Mouse (Mus musculus): Measurements from ENCODE around the gene Reep1.

The Reep1 gene

GRCm38 (mm10) chr6:71736101-71736500 is 28.7 kb downstream of the Reep1 start:
- in situ Hi-C loops (cut with MboI; ENCODE audit: low sequenced_read_pairs): no loop called here

- in situ Hi-C loops (cut with MboI; ENCODE audit: low sequenced_read_pairs): no loop called here
These were observed 29.8 kb downstream of the Reep1 start for GRCm38 (mm10) chr6:71737202-71737601.

- in situ Hi-C loops (cut with MboI; ENCODE audit: low sequenced_read_pairs): no loop called here
These were observed 31.2 kb downstream of the Reep1 start for GRCm38 (mm10) chr6:71738611-71739010.

- in situ Hi-C loops (cut with MboI; ENCODE audit: low sequenced_read_pairs): no loop called here
These were observed 33.6 kb downstream of the Reep1 start for GRCm38 (mm10) chr6:71740921-71741320.

- in situ Hi-C loops (cut with MboI; ENCODE audit: low sequenced_read_pairs): no loop called here
These were observed 34.8 kb downstream of the Reep1 start for GRCm38 (mm10) chr6:71741998-71742636.

- in situ Hi-C loops (cut with MboI; ENCODE audit: low sequenced_read_pairs): no loop called here
These were observed 37.6 kb downstream of the Reep1 start for GRCm38 (mm10) chr6:71744934-71745333.

GRCm38 (mm10) chr6:71745482-71746234 is 38.3 kb downstream of the Reep1 start:
- in situ Hi-C loops (cut with MboI; ENCODE audit: low sequenced_read_pairs): no loop called here

- in situ Hi-C loops (cut with MboI; ENCODE audit: low sequenced_read_pairs): no loop called here
These were observed 38.9 kb downstream of the Reep1 start for GRCm38 (mm10) chr6:71746246-71746645.

GRCm38 (mm10) chr6:71746846-71747245 is 39.5 kb downstream of the Reep1 start:
- in situ Hi-C loops (cut with MboI; ENCODE audit: low sequenced_read_pairs): no loop called here

- in situ Hi-C loops (cut with MboI; ENCODE audit: low sequenced_read_pairs): no loop called here
These were observed 44.2 kb downstream of the Reep1 start for GRCm38 (mm10) chr6:71751602-71752001.

GRCm38 (mm10) chr6:71752791-71753464 is 45.6 kb downstream of the Reep1 start:
- in situ Hi-C loops (cut with MboI; ENCODE audit: low sequenced_read_pairs): no loop called here

GRCm38 (mm10) chr6:71757039-71757894 is 49.9 kb downstream of the Reep1 start:
- in situ Hi-C loops (cut with MboI; ENCODE audit: low sequenced_read_pairs): no loop called here

- in situ Hi-C loops (cut with MboI; ENCODE audit: low sequenced_read_pairs): no loop called here
These were observed 51.4 kb downstream of the Reep1 start for GRCm38 (mm10) chr6:71758780-71759179.

- in situ Hi-C loops (cut with MboI; ENCODE audit: low sequenced_read_pairs): no loop called here
These were observed 52.7 kb downstream of the Reep1 start for GRCm38 (mm10) chr6:71760073-71760472.

GRCm38 (mm10) chr6:71767761-71768160 is 60.4 kb downstream of the Reep1 start:
- in situ Hi-C loops (cut with MboI; ENCODE audit: low sequenced_read_pairs): no loop called here

- in situ Hi-C loops (cut with MboI; ENCODE audit: low sequenced_read_pairs): no loop called here
These were observed 62.7 kb downstream of the Reep1 start for GRCm38 (mm10) chr6:71769901-71770690.

GRCm38 (mm10) chr6:71770856-71771255 is 63.5 kb downstream of the Reep1 start:
- in situ Hi-C loops (cut with MboI; ENCODE audit: low sequenced_read_pairs): no loop called here

GRCm38 (mm10) chr6:71771282-71771681 is 63.9 kb downstream of the Reep1 start:
- in situ Hi-C loops (cut with MboI; ENCODE audit: low sequenced_read_pairs): no loop called here

GRCm38 (mm10) chr6:71772156-71772555 is 64.8 kb downstream of the Reep1 start:
- in situ Hi-C loops (cut with MboI; ENCODE audit: low sequenced_read_pairs): no loop called here

- in situ Hi-C loops (cut with MboI; ENCODE audit: low sequenced_read_pairs): no loop called here
These were observed 65.4 kb downstream of the Reep1 start for GRCm38 (mm10) chr6:71772636-71773208.
